Mouse (Mus musculus) small intestine, adult 2 months (tissue): ENCODE results near the gene Fndc3b. TPM values are rescaled to one million over a fixed set of nuclear protein-coding genes. Genes with fewer than 3 reads are reported as not detected.

Experiments used
- H3K27ac ChIP-seq: fragments of 200-500 bp; 2 replicates; pipeline ENCODE4 v1.5.1; 2012; ENCODE audit warnings: low read depth, low read length, control low read depth, inconsistent platforms; ENCODE audit not compliant: insufficient read depth
- H3K27me3 ChIP-seq: fragments of 200-500 bp; 2 replicates; pipeline ENCODE4 v1.6.1; 2012; ENCODE audit warnings: mild to moderate bottlenecking, moderate library complexity, low read length, inconsistent platforms; ENCODE audit not compliant: control insufficient read depth, insufficient read depth
- H3K36me3 ChIP-seq: fragments of 200-500 bp; 2 replicates; pipeline ENCODE4 v1.6.1; 2012; ENCODE audit warnings: mild to moderate bottlenecking, low read length, control low read depth, inconsistent platforms; ENCODE audit not compliant: control insufficient read depth, insufficient read depth
- H3K4me1 ChIP-seq: fragments of 200-500 bp; 2 replicates; pipeline ENCODE4 v1.6.1; 2012; ENCODE audit warnings: low read length, inconsistent platforms, mixed read lengths; ENCODE audit not compliant: control insufficient read depth, insufficient read depth, insufficient read length
- H3K4me3 ChIP-seq: fragments of 200-500 bp; 2 replicates; pipeline ENCODE4 v1.5.1; 2012; ENCODE audit warnings: low read depth, mild to moderate bottlenecking, control low read depth, inconsistent platforms, low read length, moderate library complexity
- CTCF ChIP-seq: fragments of 200-500 bp; IDR thresholded peaks from 2 replicates; pipeline ENCODE4 v1.5.1; 2012; ENCODE audit warnings: low read depth, mild to moderate bottlenecking, control low read depth, inconsistent platforms, low read length, moderate library complexity, mixed read lengths; ENCODE audit not compliant: insufficient replicate concordance, insufficient read length; ENCODE audit errors: extremely low read depth
- POLR2A ChIP-seq: fragments of 200-500 bp; IDR thresholded peaks from 2 replicates; pipeline ENCODE4 v1.6.1; 2012; ENCODE audit warnings: low read depth, mild to moderate bottlenecking, control low read depth, inconsistent platforms, low read length, moderate library complexity
- WGBS: fragments of 180-500 bp; shearing (Covaris S2); methylation state at CpG from one replicate; pipeline ENCODE4 v1.1.7; 2018; 5-methylcytosine and 5-hydroxymethylcytosine counted together
- polyA plus RNA-seq: library from polyadenylated mRNA; depleted of rRNA; stranded (reverse); fragments of >200 nt; gene quantifications from 2 replicates; pipeline ENCODE4 v1.2.3, GENCODE M21; 2012

Gene Fndc3b
- polyA plus RNA-seq, 1 experiment: 6.2 TPM

GRCm38 (mm10) chr3:27593485-27594138 lies 117.5 kb downstream of the Fndc3b start:
- 89% methylated on average over 7 of the region's 7 CpGs for WGBS
- no peak for TF ChIP-seq CTCF
- TF ChIP-seq POLR2A: no peak
- H3K36me3 ChIP-seq: peaks cover 2% of the 10 kb centered on the region; the same call in 1 of the 2 replicates
- H3K4me1 ChIP-seq: peaks cover 3% of the 10 kb centered on the region; the same call in 1 of the 2 replicates
- H3K27me3 ChIP-seq: no peaks in the 10 kb centered on the region
- H3K27ac ChIP-seq: no peak overlapping the region
- no peak overlapping the region for H3K4me3 ChIP-seq

DNA sequence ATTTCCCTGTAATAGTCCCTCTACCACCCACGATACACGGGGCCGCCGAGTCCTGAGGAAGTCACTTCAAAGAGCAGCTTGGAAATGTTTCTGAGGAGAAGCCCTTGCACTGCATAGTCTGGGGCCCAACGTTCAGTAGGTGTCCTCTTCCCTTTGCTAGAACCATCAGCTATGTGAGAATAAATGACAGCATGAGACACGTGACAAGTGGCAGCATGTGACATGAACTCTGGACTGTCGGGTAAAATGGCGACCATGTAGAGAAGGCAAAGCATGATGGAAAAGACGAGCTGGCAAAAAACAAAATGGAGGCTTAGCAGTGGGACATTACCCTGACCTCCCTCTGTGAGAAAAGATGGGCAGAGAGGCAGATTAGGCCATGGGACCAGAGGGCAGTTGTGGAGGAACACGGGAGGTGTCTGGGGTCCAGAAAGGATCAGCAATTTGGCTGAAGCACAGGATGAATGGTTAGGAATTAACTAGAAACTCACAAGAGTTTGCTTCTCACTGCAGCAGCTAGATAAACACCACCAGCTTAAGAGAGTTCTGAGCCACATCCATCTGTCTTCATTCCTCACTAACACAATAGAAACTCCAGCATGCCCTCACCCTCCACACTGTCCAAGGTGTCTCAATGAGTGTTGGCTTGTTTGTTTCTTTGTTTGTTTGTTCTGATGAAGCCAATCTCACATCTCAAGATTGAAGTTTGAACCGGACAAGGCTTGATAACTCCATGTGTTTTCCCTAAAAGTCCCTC lies 118.2 kb downstream of the Fndc3b start:
- TF ChIP-seq POLR2A (no peak), CTCF (no peak)
- H3K27ac ChIP-seq: no peak overlapping the region
- 89% methylated on average over 11 of the region's 11 CpGs for WGBS
- H3K36me3 ChIP-seq: peaks cover 2% of the 10 kb centered on the region; the same call in 1 of the 2 replicates
- H3K27me3 ChIP-seq: no peaks in the 10 kb centered on the region
- H3K4me3 ChIP-seq: no peak overlapping the region
- peaks cover 3% of the 10 kb centered on the region; the same call in 1 of the 2 replicates for H3K4me1 ChIP-seq

GRCm38 (mm10) chr3:27590823-27591222 lies 120.3 kb downstream of the Fndc3b start:
- no peak overlapping the region for H3K4me3 ChIP-seq
- no peak overlapping the region for H3K27ac ChIP-seq
- no peak for TF ChIP-seq CTCF
- H3K4me1 ChIP-seq: peaks cover 6% of the 10 kb centered on the region; the same call in 1 of the 2 replicates
- peaks cover 2% of the 10 kb centered on the region; the same call in 1 of the 2 replicates for H3K36me3 ChIP-seq
- H3K27me3 ChIP-seq: no peaks in the 10 kb centered on the region
- 89% methylated on average over 11 of the region's 11 CpGs for WGBS

DNA sequence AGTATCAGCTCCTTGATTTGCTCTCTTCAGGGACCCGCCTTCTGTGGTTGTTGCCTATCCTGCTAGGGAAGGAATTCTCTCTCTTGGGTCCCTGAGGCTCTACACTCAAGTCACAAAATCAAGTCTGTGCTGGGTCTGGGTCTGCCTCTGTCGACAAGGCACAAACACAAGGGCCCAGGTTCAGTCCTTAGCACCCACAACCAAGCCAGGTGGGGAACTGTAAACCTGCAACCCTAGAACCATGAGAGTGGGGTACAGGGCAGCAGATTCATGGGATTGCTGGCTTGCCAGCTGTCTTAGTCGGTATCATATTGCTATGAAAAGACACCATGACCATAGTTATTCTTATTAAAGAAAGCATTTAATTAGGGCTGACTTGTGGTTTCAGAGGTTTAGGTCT lies 121.8 kb downstream of the Fndc3b start:
- WGBS: 91% methylated on average over 3 of the region's 3 CpGs
- peaks cover 7% of the 10 kb centered on the region; the same call in 1 of the 2 replicates for H3K4me1 ChIP-seq
- TF ChIP-seq POLR2A: no peak
- no peak for TF ChIP-seq CTCF
- H3K4me3 ChIP-seq: no peak overlapping the region
- no peaks in the 10 kb centered on the region for H3K27me3 ChIP-seq
- H3K36me3 ChIP-seq: peaks cover 2% of the 10 kb centered on the region; the same call in 1 of the 2 replicates
- no peak overlapping the region for H3K27ac ChIP-seq

GRCm38 (mm10) chr3:27588604-27589003 lies 122.5 kb downstream of the Fndc3b start:
- Histone ChIP-seq H3K27ac (no peak overlapping the region), H3K27me3 (no peaks in the 10 kb centered on the region), H3K4me1 (peaks cover 8% of the 10 kb centered on the region; the same call in 1 of the 2 replicates), H3K36me3 (peaks cover 2% of the 10 kb centered on the region; the same call in 1 of the 2 replicates), H3K4me3 (no peak overlapping the region)
- TF ChIP-seq CTCF: no peak
- TF ChIP-seq POLR2A: no peak
- 91% methylated on average over 11 of the region's 11 CpGs for WGBS

DNA sequence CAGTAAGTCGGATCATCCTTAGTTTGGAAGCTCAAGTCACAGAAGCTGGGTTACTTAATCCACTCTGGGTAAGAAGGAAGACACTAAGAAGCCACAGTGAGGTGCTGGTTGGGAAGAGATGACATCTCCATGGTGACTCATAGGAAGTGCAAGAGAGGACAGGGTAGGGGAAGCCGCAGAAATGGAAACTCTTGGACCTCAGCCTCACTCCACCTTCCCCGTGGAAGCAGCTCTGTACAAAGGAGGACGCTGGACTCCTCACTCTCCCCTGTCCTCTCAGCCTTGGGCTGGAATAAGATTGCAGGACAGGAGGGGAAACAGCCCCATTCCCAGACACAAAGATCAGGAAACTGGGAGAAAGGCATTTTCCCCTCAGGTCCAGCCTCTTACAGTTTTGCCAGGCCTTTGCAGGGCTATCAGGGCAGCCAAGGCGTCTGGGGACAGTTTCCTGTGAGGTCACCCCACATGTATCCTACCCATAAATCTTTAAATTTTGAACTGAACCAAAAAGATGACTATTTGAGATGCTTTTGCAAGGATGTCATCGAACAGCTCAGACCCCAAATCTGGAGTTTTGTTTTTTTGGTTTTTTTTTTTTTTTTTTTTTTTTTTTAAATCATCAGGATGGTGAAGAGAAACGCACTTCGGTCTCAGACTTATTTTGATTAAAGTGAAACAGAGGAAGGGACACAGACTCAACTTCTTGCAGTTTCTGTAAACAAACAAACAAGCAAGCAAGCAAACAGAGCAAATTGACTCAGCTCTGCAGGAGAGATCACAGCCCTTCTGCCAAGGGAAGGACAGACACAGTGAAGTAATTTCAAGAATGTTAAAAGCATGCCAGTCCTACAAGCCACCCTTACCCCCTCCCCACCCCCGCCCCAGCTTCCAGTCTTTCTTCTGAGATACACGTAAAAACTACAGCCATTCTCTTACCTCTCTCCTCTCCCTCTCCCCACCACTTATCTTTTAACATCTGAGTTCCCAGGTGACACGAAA lies 126.2 kb downstream of the Fndc3b start:
- no peak for TF ChIP-seq POLR2A
- TF ChIP-seq CTCF: no peak
- peaks cover 8% of the 10 kb centered on the region; the same call in 1 of the 2 replicates for H3K4me1 ChIP-seq
- WGBS: 77% methylated on average over 11 of the region's 11 CpGs
- H3K27ac ChIP-seq: peak overlapping the region; percentile 25; the same call in 1 of the 2 replicates
- no peak overlapping the region for H3K4me3 ChIP-seq
- no peaks in the 10 kb centered on the region for H3K27me3 ChIP-seq
- H3K36me3 ChIP-seq: no peaks in the 10 kb centered on the region; the same call in 1 of the 2 replicates
